Mouse (Mus musculus) Muller cell, postnatal 12 days (primary cell): Measurements from ENCODE around the gene Afg1l.

Experiments
- DNase-seq: peaks from one replicate; pipeline ENCODE4 v3.0.0-alpha.2; 2015; ENCODE audit errors: inconsistent ontology term

The Afg1l gene

GRCm38 (mm10) chr10:42269281-42270025 lies 208.9 kb downstream of the Afg1l start:
- DNase-seq = no peak

DNA sequence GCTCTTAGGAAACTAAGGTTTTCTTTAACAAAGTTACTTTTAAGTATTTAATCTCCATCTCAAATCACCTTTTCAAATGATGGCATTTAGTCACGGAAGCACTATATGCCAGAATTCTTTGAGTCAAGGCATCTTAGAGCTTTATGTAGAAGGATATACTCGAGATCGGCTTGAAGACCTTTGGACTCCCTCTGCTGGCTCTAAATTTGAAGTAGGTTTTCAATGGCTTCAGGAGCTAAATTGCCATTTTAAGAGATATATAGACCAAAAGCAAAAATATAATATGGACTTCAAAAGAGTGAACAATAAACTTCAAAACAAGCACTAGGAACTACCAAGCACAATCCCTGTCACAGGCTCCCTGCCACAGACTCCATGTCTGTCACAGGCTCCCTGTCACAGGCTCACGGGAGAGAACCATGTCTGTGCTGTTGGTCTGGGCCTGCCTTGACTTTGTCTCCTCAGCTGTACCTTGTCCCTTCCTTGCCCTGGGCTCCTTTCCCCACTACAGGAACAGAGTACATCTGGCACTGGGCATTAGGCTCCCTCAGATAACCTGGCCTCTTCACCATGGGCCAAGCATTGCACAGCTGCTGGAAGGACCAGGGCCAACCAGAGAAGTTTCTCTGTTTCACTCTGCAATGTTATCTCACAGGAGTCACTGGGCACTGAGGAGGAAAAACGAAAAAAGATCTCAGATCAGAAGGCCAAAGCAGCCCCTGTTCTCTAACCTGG lies 210.4 kb downstream of the Afg1l start:
- no peak for DNase-seq

DNA sequence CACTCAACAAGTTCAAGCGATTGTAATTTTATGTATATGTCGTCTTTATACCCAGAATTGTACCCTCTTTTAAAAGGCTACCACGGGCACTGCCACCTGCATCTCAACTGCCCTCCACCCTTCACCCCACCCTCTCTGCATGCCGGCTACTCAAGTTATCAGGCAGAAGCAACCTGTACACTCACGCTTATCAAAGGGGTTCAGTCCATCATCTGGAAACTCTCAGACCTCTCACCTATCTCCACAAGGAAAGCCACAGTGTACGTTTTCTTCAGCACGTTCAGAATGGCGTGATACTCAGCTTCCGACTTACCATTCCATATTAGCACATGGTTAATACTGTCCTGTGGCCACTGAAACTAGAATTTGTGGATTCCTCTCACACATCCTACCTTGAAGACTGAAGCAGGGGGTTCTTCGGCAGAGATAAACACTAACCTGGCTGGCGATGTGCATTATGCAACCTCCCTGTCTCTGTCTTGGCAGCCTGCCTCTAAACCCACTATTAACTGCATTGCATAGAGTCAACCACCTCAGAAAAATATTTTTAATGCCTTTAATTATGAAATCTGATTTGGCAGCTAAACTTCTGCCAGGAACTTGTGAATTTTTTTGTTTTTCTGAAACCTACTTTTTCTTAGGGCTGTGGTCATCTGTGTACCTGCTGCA lies 213.2 kb downstream of the Afg1l start:
- no peak for DNase-seq

GRCm38 (mm10) chr10:42264195-42264594 lies 214.2 kb downstream of the Afg1l start:
- DNase-seq = no peak

DNA sequence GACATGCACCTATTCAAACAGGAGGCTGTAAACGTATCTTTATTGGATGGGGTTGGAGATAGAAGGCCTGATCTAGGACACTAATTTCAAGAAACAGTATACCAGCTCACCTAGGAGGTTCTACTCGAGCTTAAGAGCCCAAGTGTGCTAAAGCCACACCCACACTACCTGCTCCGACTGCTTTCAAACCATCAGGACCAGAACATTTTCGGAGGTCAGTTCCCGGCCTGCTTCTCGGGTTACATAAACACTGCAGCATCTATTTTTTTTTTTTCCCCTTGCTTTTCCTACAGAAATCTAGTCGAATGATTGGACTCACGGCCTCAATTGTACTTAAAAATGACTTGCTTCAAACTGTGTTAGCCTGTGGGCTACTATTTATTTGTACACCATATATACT lies 214.7 kb downstream of the Afg1l start:
- no peak for DNase-seq
